Mouse (Mus musculus) heart, adult 2 months (tissue): ENCODE measurements around the gene Zfpm1.

Experiments
- CTCF ChIP-seq: fragments of 200-600 bp; IDR thresholded peaks from 2 replicates; pipeline ENCODE4 v1.8.1; 2022; ENCODE audit warnings: antibody characterized with exemption, mild to moderate bottlenecking, moderate library complexity
- POLR2A ChIP-seq: fragments of 200-500 bp; IDR thresholded peaks from 2 replicates; pipeline ENCODE4 v1.6.1; 2011; ENCODE audit warnings: mild to moderate bottlenecking, low read depth, low read length, control low read depth; ENCODE audit not compliant: insufficient read depth

GRCm38 (mm10) chr8:122303451-122303850 is 21.5 kb downstream of the Zfpm1 start:
- TF ChIP-seq CTCF (no peak), POLR2A (no peak)
